ENCODE assay signal across 8 mouse cellular contexts in the genomic region with DNA sequence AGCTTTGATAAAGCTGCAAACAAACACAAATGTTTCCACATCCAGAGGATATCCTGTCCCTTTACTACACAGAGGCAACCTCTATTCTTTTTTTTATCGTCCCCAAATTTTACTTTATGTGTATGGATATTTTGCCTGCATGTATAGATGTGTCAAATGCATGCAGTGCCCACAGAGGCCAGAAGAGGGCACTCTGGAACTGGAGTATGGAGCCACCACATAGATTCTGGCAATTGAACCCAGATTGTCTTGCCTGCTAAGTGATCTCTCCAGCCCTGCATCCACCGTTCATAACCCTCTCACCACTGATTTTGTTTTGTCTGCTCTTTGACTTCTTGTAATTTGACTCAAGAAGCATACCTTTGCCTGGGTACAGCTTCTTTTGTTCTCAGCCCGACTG. TPM values are rescaled to one million over a fixed set of nuclear protein-coding genes. Genes with fewer than 3 reads are reported as not detected.
DNase-seq lines count a peak whose midpoint lies in the region; ATAC-seq and TF ChIP-seq lines count a peak whose summit lies in the region.

No protein-coding gene starts in this region.

- no peak for ATAC-seq in kidney, postnatal 0 days (replicated peaks; ENCODE audit: low FRiP score, low read depth)
- ATAC-seq in neural tube, embryonic 14.5 days (ENCODE audit: low read depth): peak; percentile 89; the same call in 1 of the 2 replicates

- no peak for TF ChIP-seq POLR2A in liver, adult 2 months (IDR thresholded peaks at IDR 0.05; ENCODE audit: extremely low read depth, insufficient read depth, low read length)

- H3K36me3 ChIP-seq in kidney, postnatal 0 days (ENCODE audit: insufficient read depth, low read length): no peaks in the 10 kb centered on the region
- no peaks in the 10 kb centered on the region for H3K36me3 ChIP-seq in liver, adult 2 months (ENCODE audit: control insufficient read depth, insufficient read depth, low read length)
- no peaks in the 10 kb centered on the region for H3K36me3 ChIP-seq in neural tube, embryonic 14.5 days (ENCODE audit: control insufficient read depth, insufficient read depth, low read length)

- no peaks in the 10 kb centered on the region for H3K27me3 ChIP-seq in kidney, postnatal 0 days (ENCODE audit: insufficient read depth, low read length)
- no peaks in the 10 kb centered on the region for H3K27me3 ChIP-seq in liver, adult 2 months (ENCODE audit: control insufficient read depth, insufficient read depth, low read length)
- H3K27me3 ChIP-seq in neural tube, embryonic 14.5 days (ENCODE audit: control insufficient read depth, insufficient read depth, low read length): no peaks in the 10 kb centered on the region

- H3K4me3 ChIP-seq in kidney, postnatal 0 days (replicated peaks; ENCODE audit: low read depth, low read length): no peak overlapping the region
- H3K4me3 ChIP-seq in liver, adult 2 months (ENCODE audit: insufficient read depth, low read depth, low read length): no peak overlapping the region
- no peak overlapping the region for H3K4me3 ChIP-seq in neural tube, embryonic 14.5 days (ENCODE audit: low read depth, low read length)

- H3K4me2 ChIP-seq in kidney, postnatal 0 days (ENCODE audit: low read length): no peak overlapping the region
- no peak overlapping the region for H3K4me2 ChIP-seq in neural tube, embryonic 14.5 days (ENCODE audit: low read depth, low read length)

- peak; percentile 91 for TF ChIP-seq CTCF in kidney, postnatal 0 days (IDR thresholded peaks at IDR 0.05; ENCODE audit: low read depth)
- TF ChIP-seq CTCF in liver, adult 2 months (IDR thresholded peaks at IDR 0.05; ENCODE audit: low read depth, low read length): peak; percentile 74

- H3K79me2 ChIP-seq in liver, adult 2 months (ENCODE audit: control insufficient read depth, insufficient read depth, low read length): no peaks in the 10 kb centered on the region

- no peaks in the 10 kb centered on the region for H3K9me3 ChIP-seq in kidney, postnatal 0 days (replicated peaks; ENCODE audit: low read length)
- no peaks in the 10 kb centered on the region for H3K9me3 ChIP-seq in neural tube, embryonic 14.5 days (ENCODE audit: control insufficient read depth, low read length)

- DNase-seq in CD4-positive helper T cell, adult 2 months (ENCODE audit: low read depth, low spot score): peak; percentile 10
- peak; percentile 87 for DNase-seq in adrenal gland, postnatal 10 days
- DNase-seq in embryo, embryonic 11.5 days (ENCODE audit: low read depth, low spot score): peak; percentile 48
- peak; percentile 52 for DNase-seq in heart, adult 8-10 months (ENCODE audit: low spot score)
- peak; percentile 74 for DNase-seq in kidney, postnatal 0 days (ENCODE audit: low spot score)
- peak; percentile 45 for DNase-seq in liver, adult 2 months (ENCODE audit: extremely low read depth, low read depth, low spot score)
- peak; percentile 75 for DNase-seq in thymus, postnatal 14 days

- H3K27ac ChIP-seq in kidney, postnatal 0 days: no peak overlapping the region
- no peak overlapping the region for H3K27ac ChIP-seq in liver, adult 2 months (replicated peaks; ENCODE audit: insufficient read depth, low read depth, low read length)
- H3K27ac ChIP-seq in neural tube, embryonic 14.5 days (ENCODE audit: low read depth, low read length): no peak overlapping the region

- H3K4me1 ChIP-seq in kidney, postnatal 0 days (replicated peaks; ENCODE audit: insufficient read depth, low read length): 0 out of 2 replicates have a peak, but pooled peaks cover 4% of the 10 kb centered on the region
- H3K4me1 ChIP-seq in liver, adult 2 months (ENCODE audit: control insufficient read depth, insufficient read depth, low read length): no peaks in the 10 kb centered on the region
- H3K4me1 ChIP-seq in neural tube, embryonic 14.5 days (ENCODE audit: control insufficient read depth, insufficient read depth, low read length): no peaks in the 10 kb centered on the region

- H3K9ac ChIP-seq in kidney, postnatal 0 days (ENCODE audit: low read depth, low read length): no peak overlapping the region
- no peak overlapping the region for H3K9ac ChIP-seq in liver, adult 2 months (ENCODE audit: low read depth, low read length)
- H3K9ac ChIP-seq in neural tube, embryonic 14.5 days (replicated peaks; ENCODE audit: low read depth, low read length): no peak overlapping the region

- WGBS in kidney, postnatal 0 days: 13% methylated on average over 3 of the region's 3 CpGs
- 29% methylated on average over 3 of the region's 3 CpGs for WGBS in liver, adult 2 months
- 32% methylated on average over 3 of the region's 3 CpGs for WGBS in neural tube, embryonic 14.5 days

RNA-seq across cellular contexts. Expression of gene Ppp1r14c, which starts 33.0 kb away (rescaled TPM):
- 10 to 100 TPM; 10.2 to 11.7 TPM for total RNA-seq in adrenal gland, postnatal 10 days (2021)
- 100 to 1,000 TPM; 108 to 192 (median 161) TPM for total RNA-seq in heart, adult 8-10 months (2022)
- 3.9 and 4.3 TPM in 2 replicates for polyA plus RNA-seq in kidney, postnatal 0 days (2015; fragmentation: Nextera tagmentation; extraction: Ambion mirVana)
- total RNA-seq in liver, adult 2 months (2014; rRNA removed): not detected in 2 replicates
- polyA plus RNA-seq in liver, adult 2 months (2012; rRNA removed): not detected in 2 replicates
- polyA plus RNA-seq in neural tube, embryonic 14.5 days (2014; fragmentation: Nextera tagmentation; extraction: Ambion mirVana): 57.3 and 69.0 TPM in 2 replicates

Comparison
In these comparisons a context has a peak if more than half of its experiments do, and no peak if none do; other contexts are left out.
1. DNase-seq: peak in every context shown above with its lines; median percentile 87 in adrenal gland, postnatal 10 days; 75 in thymus, postnatal 14 days; 74 in kidney, postnatal 0 days; 52 in heart, adult 8-10 months; 48 in embryo, embryonic 11.5 days; 45 in liver, adult 2 months; 10 in CD4-positive helper T cell, adult 2 months.
2. RNA of gene Ppp1r14c, which starts 33.0 kb away (total RNA-seq): 108 to 192 TPM in heart, adult 8-10 months and 10.2 to 11.7 TPM in adrenal gland, postnatal 10 days; not detected in liver, adult 2 months; every median in the first group is over 10 times any median in the second.